Mouse (Mus musculus): ENCODE measurements around the gene Pitx2. TPM values are rescaled to one million over a fixed set of nuclear protein-coding genes. Genes with fewer than 3 reads are reported as not detected.

Gene Pitx2
- polyA plus RNA-seq, 1 experiment from 2014 or later: 19.2 TPM

DNA sequence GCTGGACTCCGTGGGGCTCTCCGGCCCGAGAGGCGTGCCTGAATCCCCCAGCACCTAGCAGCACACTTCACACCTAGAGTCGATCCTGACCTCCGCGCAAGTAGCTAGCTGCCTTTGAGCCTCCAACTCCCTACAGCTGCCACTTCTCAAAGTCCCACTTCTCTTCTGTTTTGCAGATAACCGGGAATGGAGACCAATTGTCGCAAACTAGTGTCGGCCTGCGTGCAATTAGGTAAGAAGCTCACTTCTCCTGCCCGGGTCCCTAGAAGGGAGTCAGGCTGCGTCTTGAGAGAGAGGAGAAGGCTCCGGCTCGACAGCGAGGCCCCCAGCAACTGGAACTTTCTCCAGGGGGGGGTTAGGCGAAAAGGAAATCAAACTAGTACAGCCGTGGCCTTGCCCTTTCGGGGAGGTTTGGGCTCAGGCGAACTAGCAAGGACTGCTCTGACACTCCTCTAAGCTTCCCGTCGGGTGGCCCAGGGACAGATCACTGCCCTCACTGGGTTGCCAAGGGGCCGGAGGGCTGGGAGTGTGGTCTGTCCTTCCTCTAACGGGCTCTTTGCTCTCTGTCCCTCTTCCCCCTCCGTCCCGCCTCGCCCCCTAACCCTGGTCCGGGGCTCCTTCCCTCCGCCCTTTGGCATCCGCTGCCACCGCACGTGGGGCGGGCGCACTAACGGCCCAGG, 4.2 kb downstream of the Pitx2 start:
- Histone ChIP-seq H3K9me3 (replicated peaks) (no peaks in the 10 kb centered on the region), H3K36me3 (no peaks in the 10 kb centered on the region), H3K9ac (peak overlapping the region; percentile 11; the same call in 1 of the 2 replicates), H3K27me3 (peaks cover 95% of the 10 kb centered on the region), H3K4me1 (replicated peaks) (peaks cover 32% of the 10 kb centered on the region), H3K4me3 (peak overlapping the region; percentile 49), H3K4me2 (peak overlapping the region; percentile 84), H3K27ac (no peak overlapping the region)
- no peak for ATAC-seq (replicated peaks; ENCODE audit: insufficient number of reproducible peaks, insufficient read depth, low FRiP score, low read depth)
- 5% methylated on average over 35 of the region's 35 CpGs for WGBS

DNA sequence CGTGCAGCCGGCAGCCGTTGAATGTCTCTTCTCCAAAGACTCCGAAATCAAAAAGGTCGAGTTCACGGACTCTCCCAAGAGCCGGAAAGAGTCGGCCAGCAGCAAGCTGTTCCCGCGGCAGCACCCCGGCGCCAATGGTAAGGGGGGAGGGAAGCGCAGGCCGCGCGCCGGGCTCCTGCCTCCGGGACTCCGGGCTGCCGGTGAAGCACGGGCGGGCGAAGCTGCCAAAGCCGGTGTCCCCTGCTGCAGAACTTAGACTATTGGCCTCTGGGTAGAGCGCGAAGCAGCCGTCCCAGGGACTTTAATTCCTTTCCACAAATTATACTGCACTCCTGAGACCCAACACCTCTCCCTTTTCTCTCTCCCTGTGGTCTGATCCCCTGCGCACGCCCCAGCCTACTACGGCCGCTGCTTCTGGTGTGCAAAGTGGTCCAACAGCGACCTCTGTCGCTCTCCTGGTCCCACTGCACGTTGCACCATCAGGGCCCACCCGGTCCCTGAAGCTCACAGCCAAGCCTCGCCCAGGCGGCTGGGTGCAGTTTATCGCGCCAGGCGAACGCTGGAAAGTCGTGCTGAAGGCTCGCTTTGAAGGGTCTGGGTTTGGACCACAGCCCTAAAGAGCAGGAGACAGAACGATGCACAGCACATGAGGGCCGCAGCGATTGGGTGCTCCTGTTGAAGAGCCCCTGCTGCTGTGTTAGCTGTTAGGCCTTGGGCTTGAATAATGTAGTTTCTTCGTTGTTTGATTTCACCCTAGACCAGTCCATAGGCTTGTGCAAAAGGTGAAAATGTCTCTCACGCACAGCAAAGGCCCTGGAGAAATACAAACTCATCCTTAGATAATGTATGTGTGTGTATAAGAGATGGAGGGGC, 5.0 kb downstream of the Pitx2 start:
- Histone ChIP-seq H3K27me3 (peaks cover 95% of the 10 kb centered on the region), H3K9me3 (replicated peaks) (no peaks in the 10 kb centered on the region), H3K9ac (peak overlapping the region; percentile 11; the same call in 1 of the 2 replicates), H3K27ac (no peak overlapping the region), H3K4me1 (replicated peaks) (peaks cover 25% of the 10 kb centered on the region), H3K4me2 (peak overlapping the region; percentile 84), H3K36me3 (no peaks in the 10 kb centered on the region), H3K4me3 (peak overlapping the region; percentile 49)
- WGBS: 2% methylated on average over 48 of the region's 48 CpGs
- peak; percentile 90 for ATAC-seq (replicated peaks; ENCODE audit: insufficient number of reproducible peaks, insufficient read depth, low FRiP score, low read depth)

DNA sequence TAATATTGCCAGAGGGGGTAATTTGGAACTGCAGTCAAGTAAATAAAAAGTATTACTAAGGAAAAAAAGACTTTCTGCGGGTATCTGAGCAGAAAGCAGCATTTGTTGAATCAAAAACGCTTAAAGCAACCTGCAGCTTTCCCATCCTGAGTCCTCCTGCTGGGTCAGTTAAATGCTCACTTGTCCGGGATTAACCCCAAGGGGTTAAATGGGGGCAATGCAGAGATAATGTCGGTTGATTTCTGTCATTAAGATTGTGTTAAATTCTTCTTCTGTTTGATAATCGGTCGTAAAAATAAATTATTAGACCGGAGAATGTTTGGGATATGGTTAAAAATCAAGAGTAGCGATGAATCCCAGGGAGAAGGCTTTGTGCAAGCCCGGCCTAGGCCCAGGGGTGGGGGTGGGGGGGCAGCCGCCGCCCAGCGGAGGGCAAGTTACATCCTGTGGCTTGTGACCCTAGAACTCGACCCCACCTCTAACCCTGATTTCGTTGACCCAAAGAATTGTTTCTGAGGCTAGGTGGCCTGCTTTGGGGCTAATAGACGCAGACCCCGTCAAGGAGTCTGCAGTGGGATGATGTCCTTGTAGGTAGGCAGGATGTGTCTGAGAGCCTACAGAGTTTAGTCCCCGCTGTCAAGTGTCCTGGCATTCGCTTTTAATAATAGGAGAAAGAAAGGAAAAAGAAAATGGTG, 6.0 kb downstream of the Pitx2 start:
- Histone ChIP-seq H3K9ac (no peak overlapping the region), H3K27me3 (peaks cover 95% of the 10 kb centered on the region), H3K4me1 (replicated peaks) (peaks cover 19% of the 10 kb centered on the region), H3K27ac (no peak overlapping the region), H3K4me3 (no peak overlapping the region), H3K36me3 (no peaks in the 10 kb centered on the region), H3K4me2 (no peak overlapping the region), H3K9me3 (replicated peaks) (no peaks in the 10 kb centered on the region)
- ATAC-seq (replicated peaks; ENCODE audit: insufficient number of reproducible peaks, insufficient read depth, low FRiP score, low read depth): no peak
- WGBS: 14% methylated on average over 18 of the region's 18 CpGs

GRCm38 (mm10) chr3:129206776-129207175, 7.1 kb downstream of the Pitx2 start:
- no peak for ATAC-seq (replicated peaks; ENCODE audit: insufficient number of reproducible peaks, insufficient read depth, low FRiP score, low read depth)
- H3K36me3 ChIP-seq: no peaks in the 10 kb centered on the region
- H3K4me2 ChIP-seq: no peak overlapping the region
- H3K4me1 ChIP-seq (replicated peaks): peaks cover 19% of the 10 kb centered on the region
- H3K4me3 ChIP-seq: no peak overlapping the region
- peaks cover 98% of the 10 kb centered on the region for H3K27me3 ChIP-seq
- WGBS: 9% methylated on average over 13 of the region's 13 CpGs
- no peaks in the 10 kb centered on the region for H3K9me3 ChIP-seq (replicated peaks)
- H3K9ac ChIP-seq: no peak overlapping the region
- no peak overlapping the region for H3K27ac ChIP-seq

- H3K27ac ChIP-seq: no peak overlapping the region
- H3K4me1 ChIP-seq (replicated peaks): peaks cover 19% of the 10 kb centered on the region
- no peak for ATAC-seq (replicated peaks; ENCODE audit: insufficient number of reproducible peaks, insufficient read depth, low FRiP score, low read depth)
- peaks cover 98% of the 10 kb centered on the region for H3K27me3 ChIP-seq
- H3K4me2 ChIP-seq: no peak overlapping the region
- no peak overlapping the region for H3K4me3 ChIP-seq
- H3K9ac ChIP-seq: no peak overlapping the region
- WGBS: 6% methylated on average over 24 of the region's 24 CpGs
- H3K36me3 ChIP-seq: no peaks in the 10 kb centered on the region
- no peaks in the 10 kb centered on the region for H3K9me3 ChIP-seq (replicated peaks)
Measured at GRCm38 (mm10) chr3:129207231-129208030, 7.8 kb downstream of the Pitx2 start.

GRCm38 (mm10) chr3:129208031-129208380, 8.3 kb downstream of the Pitx2 start:
- WGBS: 6% methylated on average over 7 of the region's 7 CpGs
- peaks cover 18% of the 10 kb centered on the region for H3K4me1 ChIP-seq (replicated peaks)
- no peaks in the 10 kb centered on the region for H3K36me3 ChIP-seq
- H3K27me3 ChIP-seq: peaks cover 98% of the 10 kb centered on the region
- no peaks in the 10 kb centered on the region for H3K9me3 ChIP-seq (replicated peaks)
- H3K9ac ChIP-seq: no peak overlapping the region
- no peak overlapping the region for H3K4me2 ChIP-seq
- no peak overlapping the region for H3K4me3 ChIP-seq
- H3K27ac ChIP-seq: no peak overlapping the region
- no peak for ATAC-seq (replicated peaks; ENCODE audit: insufficient number of reproducible peaks, insufficient read depth, low FRiP score, low read depth)

DNA sequence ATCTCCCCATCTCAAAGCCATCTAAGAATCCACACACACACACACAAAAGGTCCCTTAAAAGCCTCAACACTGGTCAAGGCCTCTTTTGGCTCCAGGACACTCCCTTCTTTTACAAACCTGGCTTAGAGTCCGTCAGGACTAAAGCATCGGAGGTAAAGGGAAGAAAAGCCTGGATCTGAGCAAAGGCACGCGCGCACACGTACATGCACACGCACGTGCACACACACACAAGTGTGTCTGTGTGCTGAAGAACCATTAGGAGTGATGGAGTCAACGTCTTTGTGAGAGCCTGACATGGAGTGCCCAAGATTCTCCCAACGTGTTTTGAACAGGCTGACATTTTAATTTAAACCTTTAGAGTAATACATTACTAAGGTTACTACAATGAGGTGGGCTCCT, 8.7 kb downstream of the Pitx2 start:
- Histone ChIP-seq H3K27me3 (peaks cover 98% of the 10 kb centered on the region), H3K9me3 (replicated peaks) (no peaks in the 10 kb centered on the region), H3K36me3 (no peaks in the 10 kb centered on the region), H3K9ac (no peak overlapping the region), H3K4me1 (replicated peaks) (peaks cover 14% of the 10 kb centered on the region), H3K27ac (no peak overlapping the region), H3K4me2 (no peak overlapping the region), H3K4me3 (no peak overlapping the region)
- WGBS: 8% methylated on average over 10 of the region's 10 CpGs
- no peak for ATAC-seq (replicated peaks; ENCODE audit: insufficient number of reproducible peaks, insufficient read depth, low FRiP score, low read depth)

DNA sequence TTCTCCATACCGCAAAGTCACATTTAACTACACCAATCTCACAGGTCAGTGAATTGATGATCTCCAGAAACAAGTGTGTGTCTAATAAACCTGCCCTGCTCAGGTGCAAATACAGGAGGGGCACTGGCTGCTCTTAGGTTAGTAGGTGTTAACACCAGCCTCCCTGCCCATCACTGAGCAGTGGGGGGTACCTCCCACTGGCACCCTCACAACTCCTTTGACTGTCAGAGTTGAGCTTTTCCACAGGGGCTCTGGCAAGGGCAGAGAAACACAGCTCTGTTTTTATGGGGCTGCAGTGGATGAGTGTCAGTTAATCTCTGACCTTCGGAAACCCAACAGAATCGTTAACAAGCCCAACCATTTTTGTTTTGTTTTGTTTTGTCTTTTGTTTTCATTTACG, 9.6 kb downstream of the Pitx2 start:
- no peaks in the 10 kb centered on the region for H3K9me3 ChIP-seq (replicated peaks)
- no peak overlapping the region for H3K27ac ChIP-seq
- H3K4me1 ChIP-seq (replicated peaks): peaks cover 14% of the 10 kb centered on the region
- peaks cover 98% of the 10 kb centered on the region for H3K27me3 ChIP-seq
- 12% methylated on average over 4 of the region's 4 CpGs for WGBS
- no peak overlapping the region for H3K4me2 ChIP-seq
- H3K36me3 ChIP-seq: no peaks in the 10 kb centered on the region
- H3K4me3 ChIP-seq: no peak overlapping the region
- ATAC-seq (replicated peaks; ENCODE audit: insufficient number of reproducible peaks, insufficient read depth, low FRiP score, low read depth): no peak
- H3K9ac ChIP-seq: no peak overlapping the region

DNA sequence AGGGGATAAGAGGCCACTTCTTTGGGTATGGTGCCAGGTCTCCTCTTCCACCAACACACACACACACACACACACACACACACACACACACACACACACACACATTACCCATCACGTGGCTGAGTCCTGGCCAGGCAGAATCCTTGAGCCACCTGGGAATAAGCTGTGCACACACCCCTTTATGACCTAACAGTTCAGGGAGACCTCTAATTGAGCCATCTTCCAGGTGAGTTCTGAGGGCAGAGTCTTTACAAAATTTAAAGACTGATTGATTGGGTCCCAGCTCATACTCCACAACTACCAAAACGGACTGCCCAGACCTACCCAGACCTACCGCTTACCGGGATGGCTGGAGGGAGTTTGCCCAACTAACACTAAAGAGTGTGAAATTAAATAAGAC, 10.1 kb downstream of the Pitx2 start:
- Histone ChIP-seq H3K27ac (no peak overlapping the region), H3K36me3 (no peaks in the 10 kb centered on the region), H3K27me3 (peaks cover 98% of the 10 kb centered on the region), H3K4me2 (no peak overlapping the region), H3K4me3 (no peak overlapping the region), H3K9ac (no peak overlapping the region), H3K9me3 (replicated peaks) (no peaks in the 10 kb centered on the region), H3K4me1 (replicated peaks) (peaks cover 15% of the 10 kb centered on the region)
- no peak for ATAC-seq (replicated peaks; ENCODE audit: insufficient number of reproducible peaks, insufficient read depth, low FRiP score, low read depth)
- 11% methylated on average over 4 of the region's 4 CpGs for WGBS

GRCm38 (mm10) chr3:129212038-129212645, 12.5 kb downstream of the Pitx2 start:
- no peak overlapping the region for H3K4me2 ChIP-seq
- H3K9me3 ChIP-seq (replicated peaks): no peaks in the 10 kb centered on the region
- no peak overlapping the region for H3K9ac ChIP-seq
- no peak overlapping the region for H3K27ac ChIP-seq
- H3K27me3 ChIP-seq: peaks cover 93% of the 10 kb centered on the region
- WGBS: 8% methylated on average over 7 of the region's 7 CpGs
- H3K4me3 ChIP-seq: no peak overlapping the region
- peaks cover 26% of the 10 kb centered on the region for H3K4me1 ChIP-seq (replicated peaks)
- ATAC-seq (replicated peaks; ENCODE audit: insufficient number of reproducible peaks, insufficient read depth, low FRiP score, low read depth): no peak
- H3K36me3 ChIP-seq: no peaks in the 10 kb centered on the region
